Mouse (Mus musculus) thymus, adult 2 months (tissue): ENCODE results near the gene Dchs1.

Experiments used
- CTCF ChIP-seq: fragments of 200-500 bp; IDR thresholded peaks from 2 replicates; pipeline ENCODE4 v1.5.1; 2012; ENCODE audit warnings: mild to moderate bottlenecking, control low read depth, low read length, moderate library complexity, borderline replicate concordance; ENCODE audit not compliant: control insufficient read depth, poor library complexity, insufficient read depth; ENCODE audit errors: extremely low read depth
- POLR2A ChIP-seq: fragments of 200-500 bp; IDR thresholded peaks from 2 replicates; pipeline ENCODE4 v1.6.1; 2012; ENCODE audit warnings: mild to moderate bottlenecking, low read length, control low read depth, moderate library complexity; ENCODE audit not compliant: control insufficient read depth, poor library complexity, insufficient read depth; ENCODE audit errors: extremely low read depth

GRCm38 (mm10) chr7:105824281-105824680 is 36.8 kb upstream of the Dchs1 start:
- TF ChIP-seq CTCF (no peak), POLR2A (no peak)
